Mouse (Mus musculus) G1E (cell line): Measurements from ENCODE around the gene Scamp2.

Source experiments
- CTCF ChIP-seq: IDR thresholded peaks from 2 replicates; pipeline ENCODE4 v1.5.1; 2012; ENCODE audit warnings: low read depth, low read length, inconsistent platforms, mixed read lengths
- POLR2AphosphoS5 ChIP-seq: IDR thresholded peaks from 2 replicates; pipeline ENCODE4 v1.6.1; 2012; ENCODE audit warnings: low read depth, low read length, inconsistent platforms; ENCODE audit not compliant: insufficient replicate concordance

- no peak for TF ChIP-seq POLR2AphosphoS5
- TF ChIP-seq CTCF, result no peak
Measured at GRCm38 (mm10) chr9:57537044-57537727, 23.6 kb upstream of the Scamp2 start, which contains the start of gene Fam219b.
